Mouse (Mus musculus) small intestine, adult 2 months (tissue): ENCODE data around the gene Eepd1.

Experiments used
- CTCF ChIP-seq: fragments of 200-500 bp; IDR thresholded peaks from 2 replicates; pipeline ENCODE4 v1.5.1; 2012; ENCODE audit warnings: low read depth, mild to moderate bottlenecking, control low read depth, inconsistent platforms, low read length, moderate library complexity, mixed read lengths; ENCODE audit not compliant: insufficient replicate concordance, insufficient read length; ENCODE audit errors: extremely low read depth
- POLR2A ChIP-seq: fragments of 200-500 bp; IDR thresholded peaks from 2 replicates; pipeline ENCODE4 v1.6.1; 2012; ENCODE audit warnings: low read depth, mild to moderate bottlenecking, control low read depth, inconsistent platforms, low read length, moderate library complexity

- TF ChIP-seq CTCF (no peak), POLR2A (no peak)
Observed at GRCm38 (mm10) chr9:25578674-25579596, 97.6 kb downstream of the Eepd1 start.
